Mouse (Mus musculus) embryonic fibroblast, embryonic 13.5 days (primary cell): ENCODE measurements around the gene Slc25a26.

ENCODE experiments used
- CTCF ChIP-seq: IDR thresholded peaks from 2 replicates; pipeline ENCODE4 v1.5.1; 2011; ENCODE audit warnings: mild to moderate bottlenecking, control low read depth, low read length, moderate library complexity, borderline replicate concordance; ENCODE audit not compliant: insufficient read depth
- POLR2A ChIP-seq: IDR thresholded peaks from 2 replicates; pipeline ENCODE4 v1.6.1; 2011; ENCODE audit warnings: low read depth, mild to moderate bottlenecking, control low read depth, low read length, moderate library complexity

DNA sequence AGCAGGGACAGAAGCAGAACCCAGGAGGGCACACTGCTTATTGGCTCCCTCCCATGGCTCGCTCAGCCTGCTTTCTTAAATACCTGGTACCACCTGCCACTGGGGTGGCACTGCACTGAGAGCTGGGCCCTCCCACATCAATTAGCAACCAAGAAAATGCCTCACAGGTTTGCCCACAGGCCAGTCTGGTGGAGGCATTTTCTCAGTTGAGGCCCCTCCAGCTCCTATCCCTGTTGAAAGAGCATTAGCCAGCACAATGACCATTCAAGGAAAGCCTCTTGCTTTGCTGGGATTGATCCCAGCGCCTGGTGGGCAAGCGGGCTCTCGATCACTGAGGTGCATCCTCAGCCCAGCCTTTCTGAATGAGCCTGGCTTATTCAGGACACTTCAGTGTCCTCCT is 40.5 kb downstream of the Slc25a26 start:
- TF ChIP-seq CTCF: no peak
- no peak for TF ChIP-seq POLR2A
